Mouse (Mus musculus) heart, embryonic 14.5 days (tissue): ENCODE measurements around the gene Tmem131. TPM values are rescaled to one million over a fixed set of nuclear protein-coding genes. Genes with fewer than 3 reads are reported as not detected.
"Not testable (repeated sequence)": the region's sequence is repeated elsewhere in the genome, so short reads cannot be mapped to it uniquely, and the experiment has no call there.

ENCODE experiments used
- ATAC-seq: fragments of 200-750 bp; cut with Nextera tagmentation; 2 replicates; pipeline ENCODE4 v1.8.0; 2017; ENCODE audit warnings: low read depth, moderate TSS enrichment; ENCODE audit not compliant: insufficient number of reproducible peaks, insufficient read depth, low FRiP score
- H3K27ac ChIP-seq, 2 experiments: fragments of 200-500 bp in 1 of 2; fragments of 300-500 bp in 1 of 2; sonication (generic) in 1 of 2; replicated peaks in 1 of 2; 2 replicates each; pipeline ENCODE4 v1.5.1; 2012 to 2014; ENCODE audit warnings: low read depth in 2 of 2, low read length in 2 of 2, control low read depth in 1 of 2, mild to moderate bottlenecking in 1 of 2, mixed read lengths in 1 of 2; ENCODE audit not compliant: control insufficient read depth in 1 of 2, insufficient read depth in 1 of 2
- H3K27me3 ChIP-seq: fragments of 300-500 bp; sonication (generic); 2 replicates; pipeline ENCODE4 v1.6.1; 2014; ENCODE audit warnings: mild to moderate bottlenecking, low read length, control low read depth; ENCODE audit not compliant: control insufficient read depth, insufficient read depth
- H3K36me3 ChIP-seq: fragments of 300-500 bp; sonication (generic); 2 replicates; pipeline ENCODE4 v1.6.1; 2014; ENCODE audit warnings: mild to moderate bottlenecking, control low read depth, low read length, mixed read lengths; ENCODE audit not compliant: control insufficient read depth, insufficient read depth
- H3K4me1 ChIP-seq, 2 experiments: fragments of 200-500 bp in 1 of 2; fragments of 300-500 bp in 1 of 2; sonication (generic) in 1 of 2; 2 replicates each; pipeline ENCODE4 v1.6.1; 2012 to 2014; ENCODE audit warnings: low read length in 2 of 2, control low read depth in 1 of 2, mixed read lengths in 1 of 2; ENCODE audit not compliant: control insufficient read depth in 2 of 2, insufficient read depth in 2 of 2
- H3K4me2 ChIP-seq: fragments of 300-500 bp; sonication (generic); 2 replicates; pipeline ENCODE4 v1.6.1; 2014; ENCODE audit warnings: mild to moderate bottlenecking, low read length
- H3K4me3 ChIP-seq, 2 experiments: fragments of 200-500 bp in 1 of 2; fragments of 300-500 bp in 1 of 2; sonication (generic) in 1 of 2; 2 replicates each; pipeline ENCODE4 v1.5.1; 2012 to 2014; ENCODE audit warnings: low read length in 2 of 2, mild to moderate bottlenecking in 2 of 2, control low read depth in 1 of 2, low read depth in 1 of 2, moderate library complexity in 1 of 2; ENCODE audit not compliant: control insufficient read depth in 1 of 2, insufficient read depth in 1 of 2
- H3K9ac ChIP-seq: fragments of 300-500 bp; sonication (generic); 2 replicates; pipeline ENCODE4 v1.6.1; 2014; ENCODE audit warnings: mild to moderate bottlenecking, low read length
- H3K9me3 ChIP-seq: fragments of 300-500 bp; sonication (generic); 2 replicates; pipeline ENCODE4 v1.6.1; 2016; ENCODE audit warnings: low read length, control low read depth; ENCODE audit not compliant: control insufficient read depth
- WGBS: fragments of 180-500 bp; shearing (Covaris S2); extraction: QIAGEN DNeasy Blood & Tissue Kit; methylation state at CpG from one replicate; pipeline ENCODE4 v1.1.7; 2014; 5-methylcytosine and 5-hydroxymethylcytosine counted together
- polyA plus RNA-seq: library from polyadenylated mRNA; unstranded; fragments of >200 nt; fragmentation: Nextera tagmentation; extraction: Ambion mirVana; gene quantifications from 2 replicates; pipeline ENCODE4 v1.2.1, GENCODE M21; 2014

Gene Tmem131
- polyA plus RNA-seq, 1 experiment from 2014 or later, result 10.0 TPM

DNA sequence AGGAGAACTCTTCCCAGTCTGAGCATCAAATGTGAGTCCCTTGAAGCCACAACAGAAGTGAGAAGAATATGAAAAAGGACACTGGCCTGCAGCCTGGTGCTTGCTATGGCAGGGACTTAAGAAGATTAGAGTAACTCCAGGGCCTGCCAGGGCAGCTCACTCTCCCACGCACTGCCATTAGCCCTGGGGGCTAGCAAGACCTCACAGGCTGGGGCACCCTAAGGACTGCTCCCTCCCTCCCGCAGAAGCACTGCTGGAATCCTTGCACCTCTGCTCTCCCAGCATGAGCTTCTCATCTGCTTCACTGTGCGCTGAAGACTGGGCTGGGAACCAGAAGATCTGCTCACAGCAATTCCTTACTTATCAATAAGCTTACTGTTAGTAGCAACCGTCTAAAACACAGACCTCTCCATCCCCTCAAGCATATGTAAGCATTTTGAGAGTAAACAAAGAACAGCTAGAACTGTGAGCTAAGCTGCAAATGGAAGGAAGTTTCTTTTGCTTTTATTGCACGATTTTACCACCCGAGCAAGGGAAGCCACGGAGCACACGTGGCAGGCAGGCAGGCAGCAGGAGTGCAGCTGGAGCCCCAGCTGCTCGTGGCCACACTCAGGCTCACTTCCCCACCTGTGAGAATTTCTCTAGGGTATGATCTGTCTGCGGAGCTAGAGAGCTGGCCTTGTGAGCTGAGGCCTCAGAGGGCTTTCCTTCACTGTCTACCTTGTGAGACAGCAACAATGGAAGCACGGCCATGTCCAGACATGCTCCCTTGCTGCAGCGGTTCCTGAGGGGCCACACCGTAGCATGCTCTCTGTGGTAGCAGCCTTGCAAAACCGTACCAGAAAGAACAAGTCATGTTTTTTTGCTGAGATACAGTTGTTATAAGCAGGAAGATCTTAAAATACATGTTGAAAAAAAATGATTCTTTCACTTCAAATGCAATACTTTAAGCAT lies 112.3 kb downstream of the Tmem131 start:
- Histone ChIP-seq H3K9ac (no peak overlapping the region), H3K4me2 (no peak overlapping the region), H3K27me3 (no peaks in the 10 kb centered on the region), H3K36me3 (peaks cover 69% of the 10 kb centered on the region), H3K9me3 (no peaks in the 10 kb centered on the region), H3K4me1 (no peaks in the 10 kb centered on the region), H3K4me3 (no peak overlapping the region), H3K27ac (no peak overlapping the region)
- ATAC-seq, result no peak
- WGBS, result 65% methylated on average over 14 of the region's 14 CpGs

DNA sequence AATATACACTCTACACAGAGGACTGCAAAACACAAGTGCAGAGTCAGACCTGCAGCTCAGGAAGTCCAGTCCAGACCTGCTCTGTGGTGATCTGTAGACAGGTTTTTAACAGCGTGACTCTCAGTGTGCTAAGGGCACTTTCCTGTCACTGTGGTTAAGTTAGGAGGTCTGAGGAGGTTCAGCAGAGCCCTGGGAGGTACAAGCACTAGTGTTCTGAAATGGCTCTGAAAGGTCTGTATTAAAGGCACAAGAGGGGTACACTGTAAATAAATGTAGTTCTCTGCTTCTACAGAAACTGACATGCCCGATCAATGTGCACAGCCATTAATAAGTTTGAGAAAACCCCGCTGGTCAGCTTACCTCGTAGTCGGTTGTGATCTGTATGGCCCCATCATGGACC lies 119.1 kb downstream of the Tmem131 start:
- H3K4me3 ChIP-seq, result no peak overlapping the region
- H3K9ac ChIP-seq, result no peak overlapping the region
- no peak for ATAC-seq
- no peaks in the 10 kb centered on the region for H3K4me1 ChIP-seq
- H3K9me3 ChIP-seq, result no peaks in the 10 kb centered on the region
- no peaks in the 10 kb centered on the region for H3K27me3 ChIP-seq
- no peak overlapping the region for H3K4me2 ChIP-seq
- 92% methylated on average over 5 of the region's 5 CpGs for WGBS
- H3K27ac ChIP-seq, result no peak overlapping the region
- peaks cover 92% of the 10 kb centered on the region for H3K36me3 ChIP-seq

GRCm38 (mm10) chr1:36821918-36822317 lies 121.5 kb downstream of the Tmem131 start:
- not testable (repeated sequence) for ATAC-seq, H3K4me1 ChIP-seq, H3K27me3 ChIP-seq, H3K27ac ChIP-seq, H3K4me3 ChIP-seq, H3K9ac ChIP-seq, H3K9me3 ChIP-seq, H3K4me2 ChIP-seq
- H3K36me3 ChIP-seq, result peaks cover 94% of the 10 kb centered on the region
- WGBS, result 84% methylated on average over 4 of the region's 4 CpGs

- no peak overlapping the region for H3K9ac ChIP-seq
- no peak overlapping the region for H3K27ac ChIP-seq
- H3K4me1 ChIP-seq, result peaks cover 3 to 6% of the 10 kb centered on the region in 2 experiments; a peak in 2 of 4 replicates
- no peak for ATAC-seq
- no peaks in the 10 kb centered on the region for H3K9me3 ChIP-seq
- no peaks in the 10 kb centered on the region for H3K27me3 ChIP-seq
- peaks cover 83% of the 10 kb centered on the region for H3K36me3 ChIP-seq
- WGBS, result 91% methylated on average over 6 of the region's 6 CpGs
- no peak overlapping the region for H3K4me3 ChIP-seq
- H3K4me2 ChIP-seq, result no peak overlapping the region
Measured at GRCm38 (mm10) chr1:36815166-36815565, 128.3 kb downstream of the Tmem131 start.

- 65% methylated on average over 5 of the region's 5 CpGs for WGBS
Measured at GRCm38 (mm10) chr1:36814271-36814903, 129.1 kb downstream of the Tmem131 start.

DNA sequence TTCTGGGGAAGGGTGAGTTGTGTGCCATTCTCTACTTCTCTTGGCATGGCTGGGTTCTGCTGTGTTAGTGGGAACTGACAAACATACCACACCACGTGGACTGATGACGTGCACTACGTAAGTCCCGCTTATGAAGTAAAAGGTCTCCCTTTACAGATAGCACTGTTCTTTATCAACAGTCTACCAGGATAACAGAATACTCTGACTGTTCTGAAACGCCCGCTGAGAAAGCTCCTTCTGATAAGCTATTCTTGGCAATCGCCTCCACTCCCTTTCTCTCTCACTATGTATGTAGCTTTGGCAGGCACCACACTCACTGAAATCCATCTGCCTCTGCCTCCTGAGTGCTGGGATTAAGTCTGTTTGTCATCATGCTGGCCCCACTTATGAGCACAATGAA lies 130.1 kb downstream of the Tmem131 start:
- H3K36me3 ChIP-seq, result peaks cover 83% of the 10 kb centered on the region
- H3K9me3 ChIP-seq, result no peaks in the 10 kb centered on the region
- H3K27ac ChIP-seq, result peak overlapping the region; percentile 39 to 47; a peak in 3 of 4 replicates
- peak; percentile 59; the same call in 1 of the 2 replicates for ATAC-seq
- no peak overlapping the region for H3K9ac ChIP-seq
- H3K4me2 ChIP-seq, result 0 out of 2 replicates have a peak overlapping the region, but pooled peaks have one; percentile 3
- 11% methylated on average over 7 of the region's 7 CpGs for WGBS
- no peaks in the 10 kb centered on the region for H3K27me3 ChIP-seq
- H3K4me3 ChIP-seq, result no peak overlapping the region
- peaks cover 3 to 6% of the 10 kb centered on the region in 2 experiments; a peak in 2 of 4 replicates for H3K4me1 ChIP-seq

More at GRCm38 (mm10) chr1:36814271-36814903, 129.1 kb downstream of the Tmem131 start:
- Histone ChIP-seq H3K4me3 (no peak overlapping the region), H3K9ac (no peak overlapping the region), H3K9me3 (no peaks in the 10 kb centered on the region), H3K36me3 (peaks cover 83% of the 10 kb centered on the region), H3K27me3 (no peaks in the 10 kb centered on the region), H3K4me1 (peaks cover 3 to 6% of the 10 kb centered on the region in 2 experiments; a peak in 2 of 4 replicates), H3K4me2 (no peak overlapping the region), H3K27ac (peak overlapping the region in 1 of 2 experiments; percentile 15; a peak in 1 of 4 replicates)
- no peak for ATAC-seq

- Histone ChIP-seq H3K9me3 (no peaks in the 10 kb centered on the region), H3K27me3 (no peaks in the 10 kb centered on the region), H3K4me1 (peaks cover 3 to 6% of the 10 kb centered on the region in 2 experiments; a peak in 2 of 4 replicates), H3K36me3 (peaks cover 83% of the 10 kb centered on the region), H3K9ac (no peak overlapping the region), H3K4me3 (no peak overlapping the region), H3K27ac (no peak overlapping the region), H3K4me2 (no peak overlapping the region)
- ATAC-seq, result no peak
- 89% methylated on average over 7 of the region's 7 CpGs for WGBS
Measured at GRCm38 (mm10) chr1:36811806-36812205, 131.7 kb downstream of the Tmem131 start.
